Mouse (Mus musculus) liver, embryonic 13.5 days (tissue): ENCODE measurements around the gene Mei1. TPM values are rescaled to one million over a fixed set of nuclear protein-coding genes. Genes with fewer than 3 reads are reported as not detected.
A peak's percentile ranks its signal among the peaks of the same experiment; 100 is the strongest.

ENCODE experiments used
- ATAC-seq: fragments of 200-750 bp; cut with Nextera tagmentation; 2 replicates; pipeline ENCODE4 v1.8.0; 2017; ENCODE audit warnings: low read depth, mild to moderate bottlenecking, moderate number of reproducible peaks, moderate library complexity
- DNase-seq: peaks from one replicate; pipeline ENCODE4 v3.0.0; 2022
- H3K27ac ChIP-seq: fragments of 300-500 bp; sonication (generic); 2 replicates; pipeline ENCODE4 v1.5.1; 2015; ENCODE audit warnings: moderate library complexity, mild to moderate bottlenecking, inconsistent platforms
- H3K27me3 ChIP-seq: fragments of 300-500 bp; sonication (generic); 2 replicates; pipeline ENCODE4 v1.6.1; 2015; ENCODE audit warnings: mild to moderate bottlenecking, inconsistent platforms
- H3K36me3 ChIP-seq: fragments of 300-500 bp; sonication (generic); 2 replicates; pipeline ENCODE4 v1.6.1; 2015; ENCODE audit warnings: mild to moderate bottlenecking, inconsistent platforms
- H3K4me1 ChIP-seq: fragments of 300-500 bp; sonication (generic); replicated peaks from 2 replicates; pipeline ENCODE4 v1.6.1; 2015; ENCODE audit warnings: inconsistent platforms
- H3K4me2 ChIP-seq: fragments of 300-500 bp; sonication (generic); 2 replicates; pipeline ENCODE4 v1.6.1; 2015; ENCODE audit warnings: inconsistent platforms, mild to moderate bottlenecking, moderate library complexity
- H3K4me3 ChIP-seq: fragments of 300-500 bp; sonication (generic); replicated peaks from 2 replicates; pipeline ENCODE4 v1.5.1; 2015; ENCODE audit warnings: mild to moderate bottlenecking, inconsistent platforms
- H3K9ac ChIP-seq: fragments of 300-500 bp; sonication (generic); 2 replicates; pipeline ENCODE4 v1.6.1; 2015; ENCODE audit warnings: mild to moderate bottlenecking, inconsistent platforms
- H3K9me3 ChIP-seq: fragments of 300-500 bp; sonication (generic); replicated peaks from 2 replicates; pipeline ENCODE4 v1.6.1; 2016; ENCODE audit warnings: inconsistent platforms
- WGBS: fragments of 180-500 bp; shearing (Covaris S2); methylation state at CpG from one replicate; pipeline ENCODE4 v1.1.7; 2015; ENCODE audit not compliant: insufficient replicate concordance; 5-methylcytosine and 5-hydroxymethylcytosine counted together
- polyA plus RNA-seq: library from polyadenylated mRNA; unstranded; fragments of >200 nt; fragmentation: Nextera tagmentation; extraction: Ambion mirVana; gene quantifications from 2 replicates; pipeline ENCODE4 v1.2.1, GENCODE M21; 2015

Gene Mei1
- polyA plus RNA-seq = not detected in 2 replicates

DNA sequence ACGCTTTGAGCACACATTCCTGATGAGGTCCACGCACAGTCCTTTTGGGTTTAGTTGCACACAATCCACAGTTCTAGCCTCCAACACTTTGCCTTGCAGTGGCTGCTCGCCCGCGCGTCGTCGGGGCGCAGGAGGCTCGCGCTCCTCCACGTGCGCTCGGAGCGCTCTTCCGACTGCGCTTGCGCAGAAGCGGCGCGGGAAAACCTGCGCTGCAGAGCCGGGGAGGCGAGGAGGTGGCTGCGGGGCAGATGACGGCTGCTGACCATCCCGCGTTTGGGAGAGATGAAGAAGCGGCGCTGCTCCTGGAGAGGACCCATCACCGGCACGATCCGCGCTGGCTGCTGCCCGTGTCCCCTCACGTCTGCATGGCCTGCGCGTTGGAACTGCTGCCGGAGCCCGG lies at the start of gene Mei1:
Gene Mei1 (plus strand): TSS at position 99 of the 400 bp plus-strand sequence.
- Histone ChIP-seq H3K27me3 (peaks cover 72% of the 10 kb centered on the region), H3K9ac (no peak within 1 kb of the TSS), H3K9me3 (no peaks in the 10 kb centered on the region), H3K4me1 (no peaks in the 10 kb centered on the region), H3K4me2 (0 out of 2 replicates have a peak within 1 kb of the TSS, but pooled peaks have one; percentile 4), H3K36me3 (no peaks in the 10 kb centered on the region), H3K27ac (no peak within 1 kb of the TSS), H3K4me3 (no peak within 1 kb of the TSS; the same call in 1 of the 2 replicates)
- no peak for DNase-seq
- 21% methylated on average over 40 of the region's 40 CpGs for WGBS
- no peak for ATAC-seq

- H3K4me3 ChIP-seq = no peak overlapping the region
- peaks cover 87% of the 10 kb centered on the region for H3K36me3 ChIP-seq
- 76% methylated on average over 13 of the region's 13 CpGs for WGBS
- H3K9me3 ChIP-seq = no peaks in the 10 kb centered on the region
- no peak for DNase-seq
- peaks cover 15% of the 10 kb centered on the region for H3K4me1 ChIP-seq
- H3K27ac ChIP-seq = no peak overlapping the region
- H3K4me2 ChIP-seq = no peak overlapping the region
- no peaks in the 10 kb centered on the region for H3K27me3 ChIP-seq
- no peak for ATAC-seq
- H3K9ac ChIP-seq = no peak overlapping the region
Observed at GRCm38 (mm10) chr15:82022535-82023088, 47.2 kb upstream of the Mei1 start.

DNA sequence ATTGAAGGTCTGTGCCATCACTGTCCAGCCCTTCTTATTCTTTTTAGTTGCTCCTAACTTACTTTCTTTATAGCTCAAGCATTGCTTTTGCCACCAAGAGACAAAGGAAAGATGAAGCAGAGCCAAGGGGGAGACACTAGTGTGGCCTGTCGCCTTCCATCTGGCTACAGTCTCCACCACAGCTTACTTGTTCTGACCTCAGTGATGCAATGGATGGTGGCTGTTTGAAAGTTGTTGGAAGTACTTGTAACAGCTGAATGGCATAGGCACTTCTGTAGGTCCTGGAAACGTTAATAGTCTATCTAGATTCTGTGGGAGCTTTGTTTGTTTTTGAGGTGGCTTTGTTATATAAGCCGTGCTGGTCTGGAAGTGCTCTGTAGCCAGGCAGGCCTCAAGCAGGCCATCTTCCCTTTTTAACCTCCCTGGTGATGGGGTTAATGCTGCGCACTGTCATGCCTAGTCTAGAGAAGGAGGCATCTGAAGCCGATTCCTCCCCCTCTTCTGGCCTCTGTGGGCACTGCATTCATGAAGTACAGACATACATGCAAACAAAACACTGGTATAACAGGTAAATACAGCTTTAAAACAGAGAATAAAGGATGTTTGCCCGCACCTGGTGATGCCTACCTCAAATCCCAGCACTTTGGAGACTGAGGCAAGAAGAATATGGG lies 45.7 kb upstream of the Mei1 start:
- H3K9ac ChIP-seq = no peak overlapping the region
- no peaks in the 10 kb centered on the region for H3K9me3 ChIP-seq
- H3K36me3 ChIP-seq = peaks cover 95% of the 10 kb centered on the region
- DNase-seq (no peak), ATAC-seq (no peak)
- H3K27me3 ChIP-seq = no peaks in the 10 kb centered on the region
- H3K4me2 ChIP-seq = no peak overlapping the region
- WGBS = 84% methylated on average over 6 of the region's 6 CpGs
- H3K4me3 ChIP-seq = no peak overlapping the region
- no peak overlapping the region for H3K27ac ChIP-seq
- H3K4me1 ChIP-seq = peaks cover 4% of the 10 kb centered on the region

GRCm38 (mm10) chr15:82027276-82027675 lies 42.5 kb upstream of the Mei1 start:
- WGBS = 88% methylated on average over 7 of the region's 7 CpGs
- Histone ChIP-seq H3K4me2 (no peak overlapping the region), H3K4me1 (peaks cover 4% of the 10 kb centered on the region; the same call in 1 of the 2 replicates), H3K27me3 (no peaks in the 10 kb centered on the region), H3K9ac (no peak overlapping the region), H3K36me3 (peaks cover 98% of the 10 kb centered on the region), H3K9me3 (no peaks in the 10 kb centered on the region), H3K27ac (no peak overlapping the region), H3K4me3 (no peak overlapping the region)
- DNase-seq = no peak
- ATAC-seq = no peak

DNA sequence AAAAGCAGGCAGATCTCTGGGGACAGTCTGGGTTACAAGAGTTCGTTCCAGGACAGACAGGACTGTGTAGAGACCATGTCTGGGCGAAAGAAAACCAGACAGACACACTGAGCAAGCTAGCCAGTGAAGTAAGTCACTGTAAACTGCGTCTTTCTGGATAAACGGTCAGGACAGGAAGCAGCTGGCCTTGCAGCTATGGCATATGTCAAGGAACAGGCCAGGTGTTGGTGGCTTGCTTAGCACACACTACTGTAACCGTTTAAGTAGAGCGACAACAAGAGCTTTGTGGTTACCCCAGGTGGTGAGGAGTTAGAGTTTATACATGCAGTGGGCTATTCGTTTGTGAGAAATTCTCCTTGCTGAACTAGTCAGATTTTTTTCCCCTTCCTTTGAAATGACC lies 42.1 kb upstream of the Mei1 start:
- H3K36me3 ChIP-seq = peaks cover 98% of the 10 kb centered on the region
- no peak overlapping the region for H3K27ac ChIP-seq
- H3K4me2 ChIP-seq = no peak overlapping the region
- H3K27me3 ChIP-seq = no peaks in the 10 kb centered on the region
- WGBS = 87% methylated on average over 7 of the region's 7 CpGs
- DNase-seq = no peak
- H3K4me3 ChIP-seq = no peak overlapping the region
- peaks cover 4% of the 10 kb centered on the region; the same call in 1 of the 2 replicates for H3K4me1 ChIP-seq
- ATAC-seq = no peak
- no peaks in the 10 kb centered on the region for H3K9me3 ChIP-seq
- H3K9ac ChIP-seq = no peak overlapping the region

- no peak overlapping the region for H3K9ac ChIP-seq
- H3K4me3 ChIP-seq = no peak overlapping the region
- no peak overlapping the region for H3K4me2 ChIP-seq
- peaks cover 4% of the 10 kb centered on the region; the same call in 1 of the 2 replicates for H3K4me1 ChIP-seq
- H3K9me3 ChIP-seq = no peaks in the 10 kb centered on the region
- 80% methylated on average over 7 of the region's 7 CpGs for WGBS
- DNase-seq (no peak), ATAC-seq (no peak)
- no peaks in the 10 kb centered on the region for H3K27me3 ChIP-seq
- no peak overlapping the region for H3K27ac ChIP-seq
- peaks cover 93% of the 10 kb centered on the region for H3K36me3 ChIP-seq
Observed at GRCm38 (mm10) chr15:82032386-82032785, 37.4 kb upstream of the Mei1 start.

- H3K4me3 ChIP-seq = no peak within 1 kb of the TSS
- peaks cover 94% of the 10 kb centered on the region for H3K36me3 ChIP-seq
- 85% methylated on average over 4 of the region's 4 CpGs for WGBS
- H3K4me1 ChIP-seq = peaks cover 4% of the 10 kb centered on the region; the same call in 1 of the 2 replicates
- no peaks in the 10 kb centered on the region for H3K27me3 ChIP-seq
- H3K9me3 ChIP-seq = no peaks in the 10 kb centered on the region
- ATAC-seq (no peak), DNase-seq (no peak)
- no peak within 1 kb of the TSS for H3K27ac ChIP-seq
- H3K9ac ChIP-seq = no peak within 1 kb of the TSS
- no peak within 1 kb of the TSS for H3K4me2 ChIP-seq
Observed at GRCm38 (mm10) chr15:82033762-82034161, 36.0 kb upstream of the Mei1 start, which contains the start of gene Desi1. Gene Desi1 (minus strand): TSS chr15:82033862.

DNA sequence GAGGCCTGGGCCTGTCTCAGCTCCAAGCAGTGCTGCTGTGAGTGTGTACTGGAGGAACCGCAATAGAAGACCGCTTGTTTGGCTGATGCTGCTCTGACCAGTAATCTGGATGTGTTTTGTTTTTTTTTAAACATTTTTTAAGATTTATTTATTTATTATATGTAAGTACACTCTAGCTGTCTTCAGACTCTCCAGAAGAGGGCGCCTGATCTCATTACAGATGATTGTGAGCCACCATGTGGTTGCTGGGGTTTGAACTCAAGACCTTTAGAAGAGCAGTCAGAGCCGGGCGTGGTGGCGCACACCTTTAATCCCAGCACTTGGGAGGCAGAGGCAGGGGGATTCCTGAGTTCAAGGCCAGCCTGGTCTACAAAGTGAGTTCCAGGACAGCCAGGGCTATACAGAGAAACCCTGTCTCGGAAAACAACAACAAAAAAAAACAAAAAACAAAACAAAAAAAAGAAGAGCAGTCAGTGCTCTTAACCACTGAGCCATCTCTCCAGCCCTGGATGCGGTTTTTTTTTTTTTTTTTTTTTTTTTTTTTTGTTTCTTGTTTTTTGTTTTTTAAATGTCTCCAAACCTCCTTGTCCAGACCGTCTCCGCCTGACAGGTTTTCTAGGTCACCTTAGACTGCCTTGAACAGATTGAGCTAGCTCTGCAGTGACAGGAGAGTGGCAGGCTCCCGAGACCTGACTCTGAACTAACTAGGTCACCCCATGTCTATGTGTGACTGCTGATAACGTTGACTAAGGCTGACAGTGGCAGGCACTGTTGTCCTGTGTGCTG lies 33.7 kb upstream of the Mei1 start:
- Histone ChIP-seq H3K9me3 (no peaks in the 10 kb centered on the region), H3K27ac (no peak overlapping the region), H3K27me3 (no peaks in the 10 kb centered on the region), H3K4me2 (no peak overlapping the region), H3K9ac (no peak overlapping the region), H3K4me3 (no peak overlapping the region), H3K36me3 (peaks cover 93% of the 10 kb centered on the region), H3K4me1 (no peaks in the 10 kb centered on the region)
- 68% methylated on average over 12 of the region's 12 CpGs for WGBS
- ATAC-seq (no peak), DNase-seq (peak; percentile 29)

DNA sequence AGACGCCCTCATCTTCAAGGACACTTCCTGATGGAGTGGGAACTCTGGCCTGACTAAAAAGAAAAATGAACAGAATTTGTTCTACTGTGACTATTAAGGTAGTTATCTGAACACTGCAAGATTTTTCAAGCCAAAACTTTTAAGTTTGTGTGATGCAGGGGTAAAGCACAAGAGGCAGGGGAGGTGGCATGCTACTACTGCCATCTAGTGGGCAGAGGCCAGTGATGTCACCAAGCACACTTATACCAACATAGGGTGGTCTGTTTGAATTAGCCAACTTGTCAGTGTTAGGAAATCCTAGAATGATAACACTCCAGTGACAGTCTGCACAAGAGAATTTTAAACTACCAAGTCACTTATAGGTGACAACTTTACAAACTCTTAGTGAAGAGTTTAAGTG lies 29.1 kb upstream of the Mei1 start:
- DNase-seq = peak; percentile 23
- Histone ChIP-seq H3K4me3 (no peak overlapping the region), H3K27me3 (no peaks in the 10 kb centered on the region), H3K9ac (no peak overlapping the region), H3K9me3 (no peaks in the 10 kb centered on the region), H3K4me1 (peaks cover 17% of the 10 kb centered on the region), H3K27ac (no peak overlapping the region), H3K36me3 (peaks cover 80% of the 10 kb centered on the region), H3K4me2 (no peak overlapping the region)
- WGBS = 80% methylated on average over 1 of the region's 1 CpGs
- peak; percentile 58; the same call in 1 of the 2 replicates for ATAC-seq

DNA sequence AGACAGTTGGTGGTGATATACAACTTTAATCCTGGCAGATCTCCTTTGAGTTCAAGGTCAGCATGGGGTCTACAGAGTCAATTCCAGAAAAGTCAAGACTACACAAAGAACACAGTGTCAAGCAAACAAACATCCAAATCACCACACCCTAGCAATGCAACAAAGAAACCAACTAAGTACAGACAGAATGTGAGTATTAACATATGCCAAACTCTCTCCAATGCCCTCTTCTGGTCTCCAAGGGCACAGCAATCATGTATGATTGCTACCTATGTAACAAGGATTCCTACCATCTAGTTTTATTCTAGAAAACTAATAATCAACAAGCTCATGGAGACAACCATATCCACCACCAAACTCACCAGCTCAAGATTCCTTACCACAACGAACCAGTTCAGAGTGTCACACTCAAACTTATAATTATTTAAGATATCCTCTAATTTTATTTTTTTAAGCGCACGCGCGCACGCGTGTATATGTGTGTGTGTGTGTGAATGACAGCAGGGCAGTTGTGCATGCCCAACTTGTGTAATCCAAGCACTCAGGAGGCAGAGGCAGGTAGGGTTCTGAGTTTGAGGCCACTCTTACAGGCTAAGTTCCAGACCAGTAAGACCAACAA lies 25.5 kb upstream of the Mei1 start:
- no peaks in the 10 kb centered on the region for H3K9me3 ChIP-seq
- H3K4me3 ChIP-seq = no peak overlapping the region
- peak overlapping the region; percentile 27; the same call in 1 of the 2 replicates for H3K9ac ChIP-seq
- H3K27ac ChIP-seq = no peak overlapping the region
- H3K4me1 ChIP-seq = peaks cover 37% of the 10 kb centered on the region
- no peak for DNase-seq
- peak overlapping the region; percentile 28 for H3K4me2 ChIP-seq
- 94% methylated on average over 7 of the region's 7 CpGs for WGBS
- H3K36me3 ChIP-seq = peaks cover 45% of the 10 kb centered on the region
- no peak for ATAC-seq
- peaks cover 6% of the 10 kb centered on the region; the same call in 1 of the 2 replicates for H3K27me3 ChIP-seq
